In genomic region chr12:50333182-50333581, GRCm38 (mm10) we compare ENCODE assay signal across 22 mouse cellular contexts.
A peak's percentile ranks its signal among the peaks of the same experiment; 100 is the strongest.
DNase-seq lines count a peak whose midpoint lies in the region; ATAC-seq lines count a peak whose summit lies in the region.
"Had no signal": no experiment of that assay in that cellular context is flagged by ENCODE, and none has a peak within 500 bp of the region (broad histone marks: within the 10 kb centered on the region; RNA-seq: fewer than 3 reads in every experiment).

No protein-coding gene starts in this region.

- peak; percentile 78; the same call in 1 of the 2 replicates for ATAC-seq in hindbrain, embryonic 12.5 days (ENCODE audit: low FRiP score)
- no peak for ATAC-seq in hindbrain, embryonic 16.5 days
- ATAC-seq in neural tube, embryonic 12.5 days (ENCODE audit: low FRiP score, low read depth), result peak; percentile 68
- ATAC-seq: intestine, embryonic 15.5 days; Patski had no signal

- no peaks in the 10 kb centered on the region for H3K9me3 ChIP-seq in hindbrain, embryonic 12.5 days (replicated peaks)
- no peaks in the 10 kb centered on the region for H3K9me3 ChIP-seq in hindbrain, embryonic 16.5 days (ENCODE audit: control insufficient read depth, low read length)
- H3K9me3 ChIP-seq in neural tube, embryonic 12.5 days, result no peaks in the 10 kb centered on the region
- H3K9me3 ChIP-seq: embryonic facial prominence, embryonic 12.5 days; intestine, embryonic 15.5 days had no signal

- H3K27ac ChIP-seq in hindbrain, embryonic 12.5 days, result no peak overlapping the region
- no peak overlapping the region for H3K27ac ChIP-seq in hindbrain, embryonic 16.5 days (ENCODE audit: low read depth, low read length)
- no peak overlapping the region for H3K27ac ChIP-seq in neural tube, embryonic 12.5 days
- H3K27ac ChIP-seq: embryonic facial prominence, embryonic 12.5 days; intestine, embryonic 15.5 days had no signal

- H3K27me3 ChIP-seq in hindbrain, embryonic 12.5 days, result no peaks in the 10 kb centered on the region
- no peaks in the 10 kb centered on the region for H3K27me3 ChIP-seq in hindbrain, embryonic 16.5 days (replicated peaks; ENCODE audit: control insufficient read depth, insufficient read depth, low read length)
- no peaks in the 10 kb centered on the region for H3K27me3 ChIP-seq in neural tube, embryonic 12.5 days (replicated peaks)
- H3K27me3 ChIP-seq: embryonic facial prominence, embryonic 12.5 days; intestine, embryonic 15.5 days; Patski had no signal

- 27% methylated on average over 4 of the region's 4 CpGs for WGBS in hindbrain, embryonic 12.5 days
- 9% methylated on average over 4 of the region's 4 CpGs for WGBS in hindbrain, embryonic 16.5 days
- WGBS in neural tube, embryonic 12.5 days, result 26% methylated on average over 4 of the region's 4 CpGs

- no peak overlapping the region for H3K4me2 ChIP-seq in hindbrain, embryonic 12.5 days (replicated peaks)
- no peak overlapping the region for H3K4me2 ChIP-seq in hindbrain, embryonic 16.5 days (ENCODE audit: low read length)
- H3K4me2 ChIP-seq in neural tube, embryonic 12.5 days (replicated peaks), result no peak overlapping the region
- H3K4me2 ChIP-seq: embryonic facial prominence, embryonic 12.5 days; intestine, embryonic 15.5 days; liver, embryonic 11.5 days had no signal

- H3K36me3 ChIP-seq in hindbrain, embryonic 12.5 days, result no peaks in the 10 kb centered on the region
- no peaks in the 10 kb centered on the region for H3K36me3 ChIP-seq in hindbrain, embryonic 16.5 days (ENCODE audit: control insufficient read depth, insufficient read depth, low read length)
- H3K36me3 ChIP-seq in neural tube, embryonic 12.5 days, result no peaks in the 10 kb centered on the region
- H3K36me3 ChIP-seq: embryonic facial prominence, embryonic 12.5 days; intestine, embryonic 15.5 days had no signal

- DNase-seq in cerebellum, postnatal 10 days, result peak; percentile 46
- DNase-seq in cerebellum, adult 8-10 months, result no peak
- no peak for DNase-seq in neural tube, embryonic 10.5 days (ENCODE audit: extremely low spot score, low spot score)
- no peak for DNase-seq in adrenal gland, adult 18-20 months (ENCODE audit: low spot score in 2 of 2)
- no peak for DNase-seq in left cerebral cortex, postnatal 25 days (ENCODE audit: low spot score in 2 of 2)
- DNase-seq: adrenal gland, postnatal 14 days; cerebellum, adult 11 months; gastrocnemius, postnatal 14 days; heart, adult 18-20 months; heart, postnatal 36 days; kidney, postnatal 36 days; lung, adult 2 months; lung, postnatal 36 days; right cerebral cortex, postnatal 14 days; spleen, adult 18-20 months had no signal

- H3K4me1 ChIP-seq in hindbrain, embryonic 12.5 days, result no peaks in the 10 kb centered on the region
- no peaks in the 10 kb centered on the region for H3K4me1 ChIP-seq in hindbrain, embryonic 16.5 days (ENCODE audit: control insufficient read depth, insufficient read depth, low read depth, low read length)
- no peaks in the 10 kb centered on the region for H3K4me1 ChIP-seq in neural tube, embryonic 12.5 days
- H3K4me1 ChIP-seq: embryonic facial prominence, embryonic 12.5 days; intestine, embryonic 15.5 days had no signal

- H3K4me3 ChIP-seq in hindbrain, embryonic 12.5 days, result no peak overlapping the region
- no peak overlapping the region for H3K4me3 ChIP-seq in hindbrain, embryonic 16.5 days (ENCODE audit: low read length)
- H3K4me3 ChIP-seq in neural tube, embryonic 12.5 days, result no peak overlapping the region
- H3K4me3 ChIP-seq: embryonic facial prominence, embryonic 12.5 days; intestine, embryonic 15.5 days had no signal

- intact Hi-C loops in left cerebral cortex, postnatal 25 days (cut with DNase I), result no loop called here

- no peak overlapping the region for H3K9ac ChIP-seq in hindbrain, embryonic 12.5 days
- H3K9ac ChIP-seq in hindbrain, embryonic 16.5 days (ENCODE audit: low read depth, low read length), result no peak overlapping the region
- H3K9ac ChIP-seq in neural tube, embryonic 12.5 days, result no peak overlapping the region
- H3K9ac ChIP-seq: embryonic facial prominence, embryonic 12.5 days; intestine, embryonic 15.5 days had no signal

Comparison
In these comparisons a context has a peak if more than half of its experiments do, and no peak if none do; other contexts are left out.
1. DNase-seq: peak in cerebellum, postnatal 10 days (2 of 2); none in cerebellum, adult 8-10 months (single experiment), neural tube, embryonic 10.5 days (single experiment), adrenal gland, adult 18-20 months (0 of 2) and left cerebral cortex, postnatal 25 days (0 of 2).